Mouse (Mus musculus): ENCODE data around the gene Rnf130. TPM values are rescaled to one million over a fixed set of nuclear protein-coding genes. Genes with fewer than 3 reads are reported as not detected.

Rnf130 gene
- polyA plus RNA-seq, 1 experiment from 2014 or later = 88.5 TPM

- Histone ChIP-seq H3K4me1 (no peaks in the 10 kb centered on the region), H3K27me3 (no peaks in the 10 kb centered on the region), H3K4me2 (replicated peaks) (no peak overlapping the region), H3K27ac (no peak overlapping the region), H3K9me3 (no peaks in the 10 kb centered on the region), H3K9ac (no peak overlapping the region), H3K4me3 (no peak overlapping the region), H3K36me3 (peaks cover 2% of the 10 kb centered on the region; the same call in 1 of the 2 replicates)
- WGBS = 16% methylated on average over 5 of the region's 5 CpGs
- no peak for ATAC-seq (ENCODE audit: insufficient number of reproducible peaks, insufficient read depth, low FRiP score, low TSS enrichment)
Observed at GRCm38 (mm10) chr11:50114329-50114728, 89.2 kb downstream of the Rnf130 start.

DNA sequence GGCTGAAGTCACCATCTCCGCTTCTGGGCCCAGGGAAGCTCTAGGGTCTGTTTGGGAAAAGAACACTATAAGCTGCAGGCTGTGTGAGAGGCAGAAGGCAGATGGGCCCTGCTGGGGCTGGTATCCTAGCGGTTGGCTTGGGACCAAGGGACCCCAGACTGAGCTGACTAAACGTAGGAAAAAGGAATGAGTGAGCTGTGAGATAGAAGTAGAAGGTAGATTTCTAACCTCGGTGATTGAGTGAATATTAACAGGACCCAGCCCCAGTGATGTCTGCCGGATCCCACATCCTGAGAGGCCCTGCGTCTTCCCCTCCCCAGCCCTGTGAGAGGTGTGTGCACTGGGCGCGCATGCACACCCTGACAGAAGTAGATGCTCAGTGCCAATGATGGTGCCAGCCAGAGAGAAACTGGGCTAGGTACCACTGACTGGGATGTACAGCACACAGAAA, 97.5 kb downstream of the Rnf130 start:
- Histone ChIP-seq H3K9me3 (no peaks in the 10 kb centered on the region), H3K27ac (no peak overlapping the region), H3K9ac (no peak overlapping the region), H3K27me3 (no peaks in the 10 kb centered on the region), H3K4me3 (no peak overlapping the region), H3K4me2 (replicated peaks) (no peak overlapping the region), H3K4me1 (0 out of 2 replicates have a peak, but pooled peaks cover under 1% of the 10 kb centered on the region), H3K36me3 (peaks cover 13% of the 10 kb centered on the region)
- no peak for ATAC-seq (ENCODE audit: insufficient number of reproducible peaks, insufficient read depth, low FRiP score, low TSS enrichment)
- WGBS = 95% methylated on average over 8 of the region's 8 CpGs

DNA sequence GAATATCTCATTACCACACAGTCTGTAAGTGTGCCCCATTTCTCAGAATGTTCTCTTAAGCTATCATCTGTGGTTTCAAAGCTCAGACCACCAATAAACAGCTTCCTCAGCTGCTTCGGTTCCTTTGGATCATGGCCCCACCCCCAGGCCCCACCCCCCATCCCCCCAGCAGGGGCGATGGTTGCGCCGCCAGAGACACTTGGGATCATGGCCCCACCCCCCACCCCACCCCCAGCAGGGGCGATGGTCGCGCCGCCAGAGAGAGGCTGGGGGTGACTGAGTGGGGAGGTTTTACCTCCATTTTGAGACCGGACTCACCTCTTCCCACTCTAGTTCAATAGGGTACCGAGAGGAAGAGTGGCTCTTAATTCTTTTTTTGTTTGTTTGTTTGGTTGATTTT, 102.6 kb downstream of the Rnf130 start:
- H3K27me3 ChIP-seq = no peaks in the 10 kb centered on the region
- H3K27ac ChIP-seq = no peak overlapping the region
- WGBS = 4% methylated on average over 10 of the region's 10 CpGs
- H3K4me1 ChIP-seq = peaks cover 12% of the 10 kb centered on the region
- peak overlapping the region; percentile 44 for H3K4me2 ChIP-seq (replicated peaks)
- no peak for ATAC-seq (ENCODE audit: insufficient number of reproducible peaks, insufficient read depth, low FRiP score, low TSS enrichment)
- no peak overlapping the region for H3K9ac ChIP-seq
- no peaks in the 10 kb centered on the region for H3K9me3 ChIP-seq
- H3K4me3 ChIP-seq = no peak overlapping the region
- H3K36me3 ChIP-seq = no peaks in the 10 kb centered on the region

DNA sequence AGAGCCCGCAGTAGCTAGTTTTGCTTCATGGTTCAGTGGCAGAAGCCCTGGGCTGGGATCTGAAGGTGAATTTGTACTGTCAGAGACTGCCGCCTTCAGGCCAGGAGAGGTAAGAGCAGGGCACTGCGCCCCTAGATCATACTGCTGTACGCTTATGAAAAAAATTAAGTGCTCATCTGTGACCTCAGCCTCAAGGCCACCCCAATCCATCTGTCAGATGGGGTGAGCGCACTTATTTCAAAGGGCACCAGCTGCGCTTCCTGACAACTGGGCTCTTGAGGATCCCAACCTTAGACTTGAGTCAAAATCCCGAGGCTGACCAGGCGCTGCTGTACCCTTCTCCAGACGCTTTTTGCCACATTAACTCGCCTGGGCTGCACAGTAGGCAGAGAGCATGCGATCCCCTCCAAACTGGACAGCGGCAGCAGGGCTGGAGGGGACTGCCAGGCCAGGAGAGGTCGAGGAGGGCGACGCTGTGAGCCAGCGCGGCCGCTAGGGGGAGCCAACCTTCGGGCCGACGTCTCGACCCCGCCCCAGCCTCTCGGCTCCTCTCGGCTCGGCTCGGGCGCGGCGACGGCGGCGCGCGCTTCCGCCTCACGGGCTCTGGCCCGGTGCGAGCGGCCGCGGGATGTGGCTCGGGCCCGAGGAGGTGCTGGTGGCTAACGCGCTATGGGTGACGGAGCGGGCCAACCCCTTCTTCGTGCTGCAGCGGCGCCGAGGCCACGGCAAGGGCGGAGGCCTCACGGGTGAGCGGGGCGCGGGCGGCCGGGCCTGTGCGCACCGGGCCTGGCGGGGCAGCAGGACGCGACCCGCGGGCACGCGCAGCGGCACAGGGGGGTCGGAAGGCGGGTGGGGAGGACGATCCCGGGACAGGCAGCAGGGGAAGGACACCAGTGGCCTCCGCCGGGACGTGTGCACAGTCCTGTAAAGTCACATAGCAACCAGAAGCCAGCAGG, 105.9 kb downstream of the Rnf130 start, which contains the start of gene Tbc1d9b:
Gene Tbc1d9b, plus strand, starts transcription at position 586 of the 956 bp plus-strand sequence.
- peak within 1 kb of the TSS; percentile 84 for H3K4me2 ChIP-seq (replicated peaks)
- peak within 1 kb of the TSS; percentile 91 for H3K4me3 ChIP-seq
- peak within 1 kb of the TSS; percentile 86 for H3K27ac ChIP-seq
- ATAC-seq (ENCODE audit: insufficient number of reproducible peaks, insufficient read depth, low FRiP score, low TSS enrichment) = peak; percentile 88
- H3K4me1 ChIP-seq = peaks cover 12% of the 10 kb centered on the region
- under 1% methylated on average over 73 of the region's 77 CpGs for WGBS
- H3K27me3 ChIP-seq = no peaks in the 10 kb centered on the region
- H3K9me3 ChIP-seq = no peaks in the 10 kb centered on the region
- peak within 1 kb of the TSS; percentile 97 for H3K9ac ChIP-seq
- peaks cover 9% of the 10 kb centered on the region; the same call in 1 of the 2 replicates for H3K36me3 ChIP-seq

DNA sequence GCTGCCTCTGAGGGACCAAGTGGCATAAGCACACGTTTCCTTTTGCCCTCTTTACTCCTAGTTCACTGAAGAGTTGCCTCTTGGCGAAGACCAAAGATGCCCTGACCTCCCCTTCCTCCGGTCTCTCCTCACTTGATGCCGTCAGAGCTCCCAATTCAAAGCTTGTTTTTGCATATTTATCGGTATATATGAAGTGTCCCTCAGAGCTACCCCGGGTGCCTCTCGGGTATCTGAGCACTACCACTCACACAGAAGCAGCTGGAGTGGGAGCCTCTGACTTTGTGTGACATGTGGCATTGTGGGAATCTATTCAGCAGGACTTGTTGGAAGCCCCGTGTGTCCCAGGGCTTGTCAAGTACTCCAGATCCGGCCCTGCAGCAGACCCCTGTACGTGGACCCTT, 106.7 kb downstream of the Rnf130 start:
- Histone ChIP-seq H3K4me2 (replicated peaks) (peak overlapping the region; percentile 84), H3K36me3 (peaks cover 15% of the 10 kb centered on the region), H3K9me3 (no peaks in the 10 kb centered on the region), H3K27ac (peak overlapping the region; percentile 86), H3K4me1 (peaks cover 12% of the 10 kb centered on the region), H3K9ac (peak overlapping the region; percentile 97), H3K27me3 (no peaks in the 10 kb centered on the region), H3K4me3 (peak overlapping the region; percentile 91)
- WGBS = 21% methylated on average over 10 of the region's 10 CpGs
- no peak for ATAC-seq (ENCODE audit: insufficient number of reproducible peaks, insufficient read depth, low FRiP score, low TSS enrichment)

DNA sequence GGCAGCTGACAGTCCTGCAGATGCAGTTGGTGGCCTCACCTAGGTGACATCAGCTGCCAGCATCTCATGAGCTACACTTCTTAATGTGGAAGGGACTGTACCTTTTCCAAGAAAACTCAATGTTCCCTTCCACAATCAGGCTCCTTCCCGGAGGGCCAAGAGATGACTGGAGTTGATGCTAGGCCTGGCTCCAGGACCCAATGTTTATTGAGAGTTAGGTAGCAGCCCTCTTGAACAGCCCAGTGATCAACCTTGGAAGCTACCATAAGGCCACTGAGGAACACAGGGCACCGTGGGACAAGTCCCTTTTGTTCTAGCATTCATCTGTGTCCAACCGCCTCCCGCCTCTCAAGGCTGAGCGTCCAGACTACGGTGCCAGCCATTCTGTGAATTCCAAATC, 107.1 kb downstream of the Rnf130 start:
- peaks cover 12% of the 10 kb centered on the region for H3K4me1 ChIP-seq
- ATAC-seq (ENCODE audit: insufficient number of reproducible peaks, insufficient read depth, low FRiP score, low TSS enrichment) = no peak
- WGBS = 87% methylated on average over 6 of the region's 6 CpGs
- H3K4me3 ChIP-seq = peak overlapping the region; percentile 91
- peak overlapping the region; percentile 97 for H3K9ac ChIP-seq
- peaks cover 20% of the 10 kb centered on the region for H3K36me3 ChIP-seq
- H3K27me3 ChIP-seq = no peaks in the 10 kb centered on the region
- peak overlapping the region; percentile 84 for H3K4me2 ChIP-seq (replicated peaks)
- H3K27ac ChIP-seq = no peak overlapping the region
- H3K9me3 ChIP-seq = no peaks in the 10 kb centered on the region

DNA sequence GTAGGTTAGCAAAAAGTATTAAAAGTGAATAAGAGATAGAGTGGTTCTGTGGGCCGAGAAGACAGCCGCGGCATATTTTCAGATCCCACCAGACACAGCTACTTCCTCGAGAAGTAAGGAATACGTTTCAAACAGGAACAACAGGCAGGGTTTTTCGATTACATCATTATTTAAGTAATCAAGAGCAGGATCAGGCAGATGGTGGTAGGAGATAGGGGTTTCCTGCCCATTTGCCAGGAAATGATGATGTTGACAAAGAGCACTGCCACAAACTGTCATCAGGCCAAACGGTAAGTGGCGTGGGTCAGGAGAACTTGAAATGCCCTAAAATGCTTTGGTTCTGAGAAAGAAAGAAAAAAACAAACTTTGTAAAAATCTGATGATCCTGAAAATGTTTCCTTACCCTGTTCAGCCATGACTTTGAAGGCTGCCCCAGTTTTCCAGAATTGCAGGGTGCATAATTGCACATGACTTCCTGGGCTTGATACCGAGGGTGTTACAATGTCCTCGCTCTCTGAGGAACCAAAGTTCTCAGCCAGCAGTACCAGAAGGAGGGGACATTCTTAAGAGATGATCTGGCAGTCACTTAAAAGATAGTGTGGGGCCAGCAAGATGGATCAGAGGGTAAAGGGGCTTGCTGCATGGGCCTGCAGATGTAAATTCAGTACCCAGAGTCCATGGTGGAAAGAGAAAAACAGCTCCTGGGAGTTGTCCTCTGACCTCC, 109.2 kb downstream of the Rnf130 start:
- H3K27ac ChIP-seq = 0 out of 2 replicates have a peak overlapping the region, but pooled peaks have one; percentile 19
- no peaks in the 10 kb centered on the region for H3K27me3 ChIP-seq
- no peak overlapping the region for H3K4me2 ChIP-seq (replicated peaks)
- ATAC-seq (ENCODE audit: insufficient number of reproducible peaks, insufficient read depth, low FRiP score, low TSS enrichment) = no peak
- H3K9ac ChIP-seq = no peak overlapping the region
- peaks cover 40% of the 10 kb centered on the region for H3K36me3 ChIP-seq
- H3K4me3 ChIP-seq = no peak overlapping the region
- WGBS = 74% methylated on average over 10 of the region's 10 CpGs
- H3K4me1 ChIP-seq = peaks cover 9% of the 10 kb centered on the region
- H3K9me3 ChIP-seq = no peaks in the 10 kb centered on the region

DNA sequence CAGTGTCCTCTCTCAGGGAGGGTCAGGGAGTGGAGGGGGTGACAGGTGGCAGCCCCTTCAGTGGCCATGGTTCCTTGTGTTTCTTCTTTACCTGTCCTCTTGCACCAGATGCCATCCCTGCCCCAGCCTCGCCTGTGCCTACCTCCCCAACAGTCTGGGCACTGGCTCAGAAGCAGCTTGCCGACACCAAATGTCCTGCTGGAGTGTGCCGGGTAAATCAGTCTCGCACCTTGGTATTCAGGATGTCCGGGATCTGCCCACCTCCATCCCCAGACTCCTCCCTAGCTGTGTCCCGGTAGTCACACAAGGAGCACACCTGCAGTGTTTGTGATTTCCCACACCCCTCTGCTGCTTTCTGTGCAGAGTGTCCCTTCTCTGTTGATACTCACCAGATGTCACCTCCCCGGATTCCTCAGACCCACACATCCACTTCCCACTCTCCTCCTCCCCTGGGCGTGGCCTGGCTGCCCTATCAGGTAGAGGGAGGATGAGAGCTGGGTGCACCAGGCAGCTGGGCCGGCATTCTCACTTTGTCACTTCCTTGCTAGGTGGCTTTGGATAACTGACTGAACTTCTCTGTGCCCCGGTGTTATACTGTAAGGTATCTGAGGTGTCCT, 113.2 kb downstream of the Rnf130 start:
- H3K27ac ChIP-seq = no peak overlapping the region
- WGBS = 72% methylated on average over 10 of the region's 10 CpGs
- H3K36me3 ChIP-seq = peaks cover 80% of the 10 kb centered on the region
- no peaks in the 10 kb centered on the region for H3K4me1 ChIP-seq
- no peak overlapping the region for H3K4me3 ChIP-seq
- no peak overlapping the region for H3K9ac ChIP-seq
- no peak overlapping the region for H3K4me2 ChIP-seq (replicated peaks)
- no peak for ATAC-seq (ENCODE audit: insufficient number of reproducible peaks, insufficient read depth, low FRiP score, low TSS enrichment)
- no peaks in the 10 kb centered on the region for H3K9me3 ChIP-seq
- H3K27me3 ChIP-seq = no peaks in the 10 kb centered on the region

DNA sequence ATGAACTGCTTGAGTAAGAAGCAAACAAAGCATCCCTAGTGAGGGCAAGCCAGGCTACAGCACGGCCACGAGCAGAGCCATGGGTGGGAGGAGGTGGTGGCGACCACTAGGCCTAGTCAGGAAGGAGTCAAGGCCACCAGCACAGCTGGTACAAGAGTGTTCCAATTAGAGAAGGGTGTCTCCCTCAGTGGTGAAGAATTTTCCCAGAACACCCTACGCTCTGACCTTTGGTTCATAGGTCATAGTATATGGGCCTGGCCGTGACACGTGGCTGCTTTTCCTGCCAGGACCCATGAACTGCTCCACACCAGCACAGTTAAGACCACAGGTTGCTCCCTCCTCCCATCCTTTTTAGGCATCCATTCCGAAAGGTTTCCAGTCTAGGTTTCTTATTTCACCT, 114.4 kb downstream of the Rnf130 start:
- Histone ChIP-seq H3K27me3 (no peaks in the 10 kb centered on the region), H3K9me3 (no peaks in the 10 kb centered on the region), H3K4me1 (no peaks in the 10 kb centered on the region), H3K4me3 (no peak overlapping the region), H3K9ac (no peak overlapping the region), H3K36me3 (peaks cover 87% of the 10 kb centered on the region), H3K4me2 (replicated peaks) (no peak overlapping the region), H3K27ac (no peak overlapping the region)
- WGBS = 79% methylated on average over 7 of the region's 7 CpGs
- ATAC-seq (ENCODE audit: insufficient number of reproducible peaks, insufficient read depth, low FRiP score, low TSS enrichment) = no peak

- Histone ChIP-seq H3K9me3 (no peaks in the 10 kb centered on the region), H3K27me3 (no peaks in the 10 kb centered on the region), H3K9ac (no peak overlapping the region), H3K36me3 (peaks cover 89% of the 10 kb centered on the region), H3K4me2 (replicated peaks) (no peak overlapping the region), H3K27ac (no peak overlapping the region), H3K4me3 (no peak overlapping the region), H3K4me1 (no peaks in the 10 kb centered on the region)
- WGBS = 85% methylated on average over 3 of the region's 3 CpGs
- ATAC-seq (ENCODE audit: insufficient number of reproducible peaks, insufficient read depth, low FRiP score, low TSS enrichment) = no peak
Observed at GRCm38 (mm10) chr11:50145529-50145928, 120.4 kb downstream of the Rnf130 start.

DNA sequence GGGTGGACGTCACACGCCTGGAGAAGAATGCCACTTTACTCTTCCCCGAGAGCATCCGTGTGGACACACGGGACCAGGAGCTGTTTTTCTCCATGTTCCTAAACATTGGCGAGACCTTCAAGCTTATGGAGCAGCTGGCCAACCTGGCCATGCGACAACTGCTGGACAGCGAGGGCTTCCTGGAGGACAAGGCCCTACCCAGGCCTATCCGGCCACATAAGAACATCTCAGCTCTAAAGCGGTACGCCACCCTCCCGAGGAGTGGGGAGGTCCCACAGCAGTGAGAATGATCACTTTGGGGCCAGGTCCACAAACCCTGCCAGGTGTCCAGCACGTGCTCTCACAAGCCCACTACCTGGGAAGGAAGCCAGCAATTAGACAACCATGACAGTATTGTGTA, 121.0 kb downstream of the Rnf130 start:
- Histone ChIP-seq H3K4me2 (replicated peaks) (no peak overlapping the region), H3K36me3 (peaks cover 89% of the 10 kb centered on the region), H3K4me1 (no peaks in the 10 kb centered on the region), H3K27ac (no peak overlapping the region), H3K4me3 (no peak overlapping the region), H3K9me3 (no peaks in the 10 kb centered on the region), H3K27me3 (no peaks in the 10 kb centered on the region), H3K9ac (no peak overlapping the region)
- no peak for ATAC-seq (ENCODE audit: insufficient number of reproducible peaks, insufficient read depth, low FRiP score, low TSS enrichment)
- WGBS = 96% methylated on average over 13 of the region's 13 CpGs

Measured in embryonic facial prominence, embryonic 12.5 days (tissue).